Comparison of ENCODE assay signal across 17 mouse cellular contexts in the genomic region with DNA sequence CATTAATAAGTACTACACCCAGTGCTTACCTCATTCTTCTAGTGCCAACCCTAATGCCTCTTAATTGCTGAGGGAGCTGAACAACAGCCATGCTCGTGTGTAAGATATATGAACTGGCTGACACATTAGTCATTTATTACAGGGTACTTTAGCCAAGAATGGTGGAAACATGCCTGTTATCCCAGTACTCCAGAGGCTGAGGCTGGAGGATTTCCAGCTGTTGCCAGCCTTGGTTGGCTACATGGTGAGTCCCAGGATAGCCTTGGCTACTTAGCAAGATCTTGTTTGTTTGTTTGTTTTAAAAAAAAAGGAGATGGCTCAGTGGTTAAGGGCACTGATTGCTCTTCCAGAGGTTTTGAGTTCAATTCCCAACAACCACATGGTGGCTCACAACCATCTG. TPM values are rescaled to one million over a fixed set of nuclear protein-coding genes. Genes with fewer than 3 reads are reported as not detected.
DNase-seq lines count a peak whose midpoint lies in the region; ATAC-seq and TF ChIP-seq lines count a peak whose summit lies in the region.
"Had no signal": no experiment of that assay in that cellular context is flagged by ENCODE, and none has a peak within 500 bp of the region (broad histone marks: within the 10 kb centered on the region; RNA-seq: fewer than 3 reads in every experiment).

No protein-coding gene starts in this region.

- no peak overlapping the region for H3K4me2 ChIP-seq in hindbrain, postnatal 0 days (ENCODE audit: low read depth, low read length)

- H3K79me2 ChIP-seq in macrophage (ENCODE audit: inconsistent target), result peaks cover 65% of the 10 kb centered on the region

- TF ChIP-seq CTCF in spleen, adult 2 months (IDR thresholded peaks at IDR 0.05; ENCODE audit: extremely low read depth, insufficient read depth, insufficient read length, insufficient replicate concordance), result no peak
- TF ChIP-seq CTCF in brain, embryonic 14.5 days (IDR thresholded peaks at IDR 0.05; ENCODE audit: borderline replicate concordance, extremely low read depth, insufficient read depth, insufficient read length), result no peak
- no peak for TF ChIP-seq CTCF in hindbrain, postnatal 0 days (IDR thresholded peaks at IDR 0.05; ENCODE audit: low read depth)

- peaks cover 6% of the 10 kb centered on the region for H3K9me3 ChIP-seq in erythroblast, embryonic 14.5 days (ENCODE audit: control insufficient read depth, low read length)
- no peaks in the 10 kb centered on the region for H3K9me3 ChIP-seq in hindbrain, postnatal 0 days (ENCODE audit: low read length)
- H3K9me3 ChIP-seq: intestine, embryonic 15.5 days; limb, embryonic 13.5 days had no signal

- TF ChIP-seq POLR2A in spleen, adult 2 months (IDR thresholded peaks at IDR 0.05; ENCODE audit: low read depth, low read length), result no peak
- no peak for TF ChIP-seq POLR2A in brain, embryonic 14.5 days (IDR thresholded peaks at IDR 0.05; ENCODE audit: borderline replicate concordance, extremely low read depth, insufficient read depth, insufficient read length, poor library complexity, severe bottlenecking)

- peaks cover 64% of the 10 kb centered on the region for H3K36me3 ChIP-seq in erythroblast, embryonic 14.5 days (ENCODE audit: control insufficient read depth)
- H3K36me3 ChIP-seq in spleen, adult 2 months (ENCODE audit: control insufficient read depth, insufficient read depth, low read length), result peaks cover 10% of the 10 kb centered on the region
- H3K36me3 ChIP-seq in macrophage (ENCODE audit: inconsistent target), result 0 out of 2 replicates have a peak, but pooled peaks cover 4% of the 10 kb centered on the region
- no peaks in the 10 kb centered on the region for H3K36me3 ChIP-seq in hindbrain, postnatal 0 days (ENCODE audit: insufficient read depth, low read length)
- H3K36me3 ChIP-seq: intestine, embryonic 15.5 days; limb, embryonic 13.5 days had no signal

- no peak for DNase-seq in spleen, adult 2 months (ENCODE audit: low read depth in 1 of 2, low spot score in 2 of 2)
- no peak for DNase-seq in spleen, postnatal 4 days (ENCODE audit: low spot score in 2 of 2)
- peak; percentile 13 for DNase-seq in brain, embryonic 14.5 days (ENCODE audit: low read depth)
- DNase-seq in hindbrain, postnatal 0 days (ENCODE audit: low spot score), result no peak
- DNase-seq in left cerebral cortex, postnatal 36 days (ENCODE audit: low spot score in 2 of 2), result no peak
- DNase-seq: cerebellum, adult 18-20 months; forebrain, postnatal 0 days; gastrocnemius, adult 2 months; midbrain, embryonic 14.5 days; right cerebral cortex, postnatal 25 days; thymus, adult 2 months had no signal

- no peak overlapping the region for H3K9ac ChIP-seq in hindbrain, postnatal 0 days (replicated peaks; ENCODE audit: low read length)
- H3K9ac ChIP-seq: forebrain, postnatal 0 days; intestine, embryonic 15.5 days had no signal

- peak overlapping the region; percentile 79 for H3K27ac ChIP-seq in spleen, adult 2 months (ENCODE audit: insufficient read depth, low read length)
- H3K27ac ChIP-seq in macrophage, result peak overlapping the region; percentile 74
- H3K27ac ChIP-seq in hindbrain, postnatal 0 days, result no peak overlapping the region
- H3K27ac ChIP-seq: gastrocnemius, adult 2 months; intestine, embryonic 15.5 days; kidney, postnatal 0 days; limb, embryonic 13.5 days had no signal

- peaks cover 68% of the 10 kb centered on the region for H3K4me1 ChIP-seq in erythroblast, embryonic 14.5 days (ENCODE audit: control insufficient read depth)
- H3K4me1 ChIP-seq in spleen, adult 2 months (ENCODE audit: control insufficient read depth, insufficient read depth, insufficient read length), result peaks cover 13% of the 10 kb centered on the region
- H3K4me1 ChIP-seq in hindbrain, postnatal 0 days (ENCODE audit: insufficient read depth, low read length), result no peaks in the 10 kb centered on the region; the same call in 1 of the 2 replicates

- 6% methylated on average over 1 of the region's 1 CpGs for WGBS in spleen, adult 2 months
- 0% methylated on average over 1 of the region's 1 CpGs for WGBS in macrophage (ENCODE audit: missing documents)
- 47% methylated on average over 1 of the region's 1 CpGs for WGBS in hindbrain, postnatal 0 days

- intact Hi-C loops in left cerebral cortex, postnatal 36 days (cut with DNase I), result no loop called here

- ATAC-seq in erythroblast, adult 5-6 weeks (replicated peaks; ENCODE audit: low FRiP score, poor library complexity, severe bottlenecking), result no peak
- no peak for ATAC-seq in hindbrain, postnatal 0 days
- ATAC-seq: forebrain, postnatal 0 days; intestine, embryonic 15.5 days had no signal

- H3K27me3 ChIP-seq in erythroblast, embryonic 14.5 days (ENCODE audit: control insufficient read depth), result no peaks in the 10 kb centered on the region
- H3K27me3 ChIP-seq in spleen, adult 2 months (ENCODE audit: control insufficient read depth, insufficient read depth, low read length), result no peaks in the 10 kb centered on the region
- H3K27me3 ChIP-seq in hindbrain, postnatal 0 days (ENCODE audit: insufficient read depth, low read length), result no peaks in the 10 kb centered on the region
- H3K27me3 ChIP-seq: intestine, embryonic 15.5 days; limb, embryonic 13.5 days had no signal

- peak overlapping the region; percentile 99 for H3K4me3 ChIP-seq in erythroblast, embryonic 14.5 days (replicated peaks)
- peak overlapping the region; percentile 24 for H3K4me3 ChIP-seq in spleen, adult 2 months (ENCODE audit: extremely low read depth, insufficient read depth, insufficient read length)
- peak overlapping the region; percentile 81 for H3K4me3 ChIP-seq in macrophage (ENCODE audit: inconsistent target)
- H3K4me3 ChIP-seq in hindbrain, postnatal 0 days (ENCODE audit: low read length), result no peak overlapping the region

RNA-seq across cellular contexts. Expression of gene Crlf3, which starts 2.0 kb away (rescaled TPM):
- 4.8 TPM in 2 replicates for polyA plus RNA-seq in erythroblast, embryonic 14.5 days (2012)
- total RNA-seq in erythroblast, adult 5-6 weeks (2015; ENCODE audit: low replicate concordance), result 57.5 and 58.4 TPM in 2 replicates
- total RNA-seq in erythroblast, adult 5-6 weeks (2017; ENCODE audit: low replicate concordance), result 82.4 and 107 TPM in 2 replicates
- 49.7 and 52.2 TPM in 2 replicates for polyA plus RNA-seq in spleen, adult 2 months (2012; rRNA removed)
- polyA plus RNA-seq in brain, embryonic 14.5 days (2012; rRNA removed), result 12.4 and 13.5 TPM in 2 replicates
- 100 to 1,000 TPM in 22 of 26 experiments, 10 to 100 TPM in 4; 65.9 to 570 (median 261) TPM for total RNA-seq in macrophage (2018; cell fraction: chromatin; rRNA removed)
- total RNA-seq in macrophage (2018; cell fraction: cytosol; rRNA removed), result 10 to 100 TPM; 46.9 to 78.6 (median 56.5) TPM
- 100 to 1,000 TPM in 23 of 26 experiments, 10 to 100 TPM in 3; 70.6 to 590 (median 171) TPM for total RNA-seq in macrophage (2018; cell fraction: nucleus; rRNA removed)
- 27.5 to 59.0 TPM (median 37.3 TPM) in 3 replicates for polyA plus RNA-seq in macrophage (2018)
- 12.0 and 15.8 TPM in 2 replicates for total RNA-seq in hindbrain, postnatal 0 days (2014; rRNA removed)
- polyA plus RNA-seq in hindbrain, postnatal 0 days (2015; fragmentation: Nextera tagmentation; extraction: Ambion mirVana), result 11.0 and 12.6 TPM in 2 replicates
- total RNA-seq in left cerebral cortex, postnatal 36 days (2021), result 10 to 100 TPM; 15.2 TPM

RNA-seq across cellular contexts. Expression of gene Atad5, which starts 10.4 kb away (rescaled TPM):
- polyA plus RNA-seq in erythroblast, embryonic 14.5 days (2012), result 0.20 and 0.47 TPM in 2 replicates
- total RNA-seq in erythroblast, adult 5-6 weeks (2015; ENCODE audit: low replicate concordance), result 25.1 and 32.1 TPM in 2 replicates
- total RNA-seq in erythroblast, adult 5-6 weeks (2017; ENCODE audit: low replicate concordance), result 25.4 and 38.9 TPM in 2 replicates
- 0.60 and 0.62 TPM in 2 replicates for polyA plus RNA-seq in spleen, adult 2 months (2012; rRNA removed)
- polyA plus RNA-seq in brain, embryonic 14.5 days (2012; rRNA removed), result 9.4 and 10.8 TPM in 2 replicates
- 10 to 100 TPM in 14 of 26 experiments, 1 to 10 TPM in 12; 3.4 to 18.6 (median 10.6) TPM for total RNA-seq in macrophage (2018; cell fraction: chromatin; rRNA removed)
- total RNA-seq in macrophage (2018; cell fraction: cytosol; rRNA removed), result 1 to 10 TPM in 25 of 26 experiments, under 1 TPM in 1; 0.86 to 3.2 (median 2.4) TPM
- total RNA-seq in macrophage (2018; cell fraction: nucleus; rRNA removed), result 10 to 100 TPM in 2 of 26 experiments, 1 to 10 TPM in 24; 2.5 to 28.8 (median 6.8) TPM
- 1.5 to 6.1 TPM (median 1.9 TPM) in 3 replicates for polyA plus RNA-seq in macrophage (2018)
- 4.7 and 9.4 TPM in 2 replicates for total RNA-seq in hindbrain, postnatal 0 days (2014; rRNA removed)
- 3.3 and 4.1 TPM in 2 replicates for polyA plus RNA-seq in hindbrain, postnatal 0 days (2015; fragmentation: Nextera tagmentation; extraction: Ambion mirVana)
- 1 to 10 TPM; 2.6 to 4.3 TPM for total RNA-seq in left cerebral cortex, postnatal 36 days (2021)
